Mouse (Mus musculus): ENCODE data around the gene Wnt9a. TPM values are rescaled to one million over a fixed set of nuclear protein-coding genes. Genes with fewer than 3 reads are reported as not detected.

Gene Wnt9a
- 7.3 and 8.1 TPM in 2 replicates for polyA plus RNA-seq (2016; fragmentation: Nextera tagmentation; extraction: Ambion mirVana)

DNA sequence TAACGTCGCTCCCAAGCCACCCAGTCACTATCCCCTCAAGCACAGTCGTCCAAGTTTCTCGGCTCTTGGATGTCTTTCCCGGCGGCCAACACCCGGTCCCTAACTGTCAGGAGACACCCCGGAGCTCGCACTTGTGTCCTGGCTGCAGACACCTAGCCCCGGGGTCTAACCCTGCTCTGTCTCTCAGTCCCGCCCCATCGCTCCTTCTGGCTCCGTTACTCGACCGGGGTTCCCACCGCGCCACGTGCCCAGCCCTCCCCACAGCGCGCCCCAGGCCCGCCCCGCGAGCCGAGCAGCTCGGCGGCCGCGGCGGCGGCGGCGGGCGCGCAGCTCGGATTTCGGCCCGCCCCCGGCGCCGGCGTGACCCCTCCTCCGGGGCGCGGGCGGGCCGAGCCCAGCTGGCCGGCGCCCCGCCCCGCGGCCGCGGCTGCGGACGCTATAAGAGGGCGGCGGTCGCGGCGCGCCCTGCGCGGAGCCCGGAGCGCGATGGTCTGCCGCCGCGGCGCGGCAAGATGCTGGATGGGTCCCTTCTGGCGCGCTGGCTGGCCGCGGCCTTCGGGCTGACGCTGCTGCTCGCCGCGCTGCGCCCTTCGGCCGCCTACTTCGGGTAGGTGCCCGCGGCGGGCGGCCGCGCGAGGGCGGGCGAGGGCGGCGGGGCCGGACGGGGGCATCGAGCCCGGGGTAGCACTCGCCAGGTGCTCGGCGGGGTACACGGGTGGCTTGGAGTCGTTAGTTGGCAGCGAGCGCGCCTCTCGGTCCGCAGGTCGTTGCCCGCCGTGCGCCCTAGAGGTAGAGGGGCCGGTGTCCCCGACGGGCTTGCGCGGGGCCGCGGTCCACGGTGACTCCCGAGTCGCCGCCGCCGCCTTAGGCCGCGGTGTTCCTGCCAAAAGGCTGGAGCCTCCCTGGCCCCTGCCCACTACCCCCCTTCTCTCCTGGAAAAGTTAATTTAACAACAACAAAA, at the start of gene Wnt9a:
Wnt9a (plus strand) TSS at position 468 of the 961 bp plus-strand sequence.
- peak; percentile 61 for ATAC-seq (ENCODE audit: low FRiP score, low read depth)
- H3K9ac ChIP-seq (replicated peaks), result peak within 1 kb of the TSS; percentile 45
- no peaks in the 10 kb centered on the region for H3K9me3 ChIP-seq
- peaks cover 92% of the 10 kb centered on the region for H3K27me3 ChIP-seq
- H3K27ac ChIP-seq (replicated peaks), result no peak within 1 kb of the TSS
- WGBS, result under 1% methylated on average over 107 of the region's 128 CpGs
- H3K4me1 ChIP-seq, result peaks cover 45% of the 10 kb centered on the region
- peak within 1 kb of the TSS; percentile 52 for H3K4me3 ChIP-seq
- no peaks in the 10 kb centered on the region for H3K36me3 ChIP-seq
- peak within 1 kb of the TSS; percentile 69 for H3K4me2 ChIP-seq (replicated peaks)

DNA sequence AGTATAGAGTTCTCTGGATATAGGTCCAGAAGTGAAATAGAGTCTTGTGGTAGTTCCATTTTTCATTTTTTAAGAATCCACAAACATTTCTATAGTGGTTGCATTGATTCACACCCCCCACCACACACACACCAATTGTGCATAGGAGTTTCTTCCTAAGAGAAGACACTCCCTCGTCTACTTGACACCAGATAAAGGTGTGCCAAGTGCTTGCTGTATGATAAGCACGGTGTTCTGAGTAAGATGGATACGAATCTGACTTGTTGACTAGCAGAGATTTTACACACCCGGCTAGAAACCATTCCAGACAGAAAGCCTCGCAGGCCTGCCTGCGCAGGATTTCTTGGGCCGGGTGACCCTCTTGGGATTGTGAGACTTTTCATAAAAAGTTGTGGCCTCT, 47.1 kb upstream of the Wnt9a start:
- ATAC-seq (ENCODE audit: low FRiP score, low read depth), result no peak

DNA sequence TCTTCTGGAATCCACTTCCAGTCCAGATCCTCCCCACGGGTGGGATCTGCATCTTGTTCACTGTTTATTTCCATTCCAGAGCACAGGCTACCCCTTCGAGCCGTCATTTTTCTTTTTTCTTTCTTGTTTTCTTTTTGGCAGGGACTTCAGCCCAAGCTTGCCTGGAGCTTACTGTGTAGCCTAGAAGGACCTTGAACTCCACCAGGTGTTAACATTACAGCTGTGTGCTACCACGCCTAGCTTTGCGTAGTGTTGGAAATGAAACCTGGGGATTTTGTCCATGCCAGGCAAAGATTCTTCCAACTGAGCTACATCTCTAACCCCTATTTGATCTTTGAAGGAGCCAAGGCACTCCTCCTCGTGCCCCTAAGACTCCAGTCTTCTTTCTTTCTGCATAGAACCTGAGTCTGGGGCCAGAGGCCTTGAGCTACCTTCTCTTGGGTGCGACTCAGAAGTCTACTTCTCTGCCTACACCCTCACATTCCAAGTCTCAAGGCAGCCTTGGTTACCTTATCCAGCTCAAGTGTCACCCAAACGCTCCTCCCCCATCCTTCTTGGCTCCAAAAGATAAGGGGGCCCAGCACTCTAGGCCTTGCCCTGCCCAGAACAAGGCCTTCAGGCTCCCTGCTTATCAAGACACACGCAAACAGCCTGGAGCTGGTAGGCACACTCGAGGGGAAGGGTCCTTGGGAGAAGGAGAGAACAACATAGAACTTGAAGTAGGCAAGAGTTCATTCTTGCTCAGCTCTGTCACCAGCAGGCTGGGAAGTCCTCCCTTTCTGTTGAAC, 45.8 kb upstream of the Wnt9a start:
- H3K9ac ChIP-seq (replicated peaks), result no peak overlapping the region
- no peak overlapping the region for H3K27ac ChIP-seq (replicated peaks)
- H3K4me1 ChIP-seq, result peaks cover 19% of the 10 kb centered on the region; the same call in 1 of the 2 replicates
- H3K36me3 ChIP-seq, result no peaks in the 10 kb centered on the region
- peaks cover 71% of the 10 kb centered on the region for H3K27me3 ChIP-seq
- 86% methylated on average over 10 of the region's 10 CpGs for WGBS
- H3K9me3 ChIP-seq, result no peaks in the 10 kb centered on the region
- H3K4me2 ChIP-seq (replicated peaks), result no peak overlapping the region
- no peak for ATAC-seq (ENCODE audit: low FRiP score, low read depth)
- no peak overlapping the region for H3K4me3 ChIP-seq

More for the DNA sequence above, 47.1 kb upstream of the Wnt9a start:
- Histone ChIP-seq H3K4me2 (replicated peaks) (no peak overlapping the region), H3K36me3 (no peaks in the 10 kb centered on the region), H3K27me3 (peaks cover 68% of the 10 kb centered on the region), H3K27ac (replicated peaks) (no peak overlapping the region), H3K9ac (replicated peaks) (no peak overlapping the region), H3K9me3 (no peaks in the 10 kb centered on the region), H3K4me3 (no peak overlapping the region), H3K4me1 (peaks cover 13% of the 10 kb centered on the region; the same call in 1 of the 2 replicates)
- WGBS, result 90% methylated on average over 7 of the region's 7 CpGs

DNA sequence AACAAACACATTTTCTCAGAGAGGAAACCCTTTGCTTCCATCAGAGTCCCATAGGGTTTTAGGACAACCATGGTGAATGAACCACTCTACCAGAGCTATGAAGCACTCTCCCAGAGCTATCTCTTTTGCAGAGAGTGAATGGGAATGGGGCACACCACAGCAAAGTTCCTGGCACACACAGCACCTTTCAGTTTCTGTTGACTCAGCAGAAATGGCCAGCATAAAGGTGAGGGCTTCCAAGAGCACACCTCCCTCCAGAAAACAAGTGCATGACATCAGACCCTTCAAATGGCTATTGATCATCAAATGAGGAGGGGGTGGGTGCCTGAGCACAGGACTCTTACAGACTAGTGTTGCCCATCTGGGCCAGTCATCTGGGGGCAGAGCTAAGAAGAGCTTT, 44.4 kb upstream of the Wnt9a start:
- peaks cover 77% of the 10 kb centered on the region for H3K27me3 ChIP-seq

DNA sequence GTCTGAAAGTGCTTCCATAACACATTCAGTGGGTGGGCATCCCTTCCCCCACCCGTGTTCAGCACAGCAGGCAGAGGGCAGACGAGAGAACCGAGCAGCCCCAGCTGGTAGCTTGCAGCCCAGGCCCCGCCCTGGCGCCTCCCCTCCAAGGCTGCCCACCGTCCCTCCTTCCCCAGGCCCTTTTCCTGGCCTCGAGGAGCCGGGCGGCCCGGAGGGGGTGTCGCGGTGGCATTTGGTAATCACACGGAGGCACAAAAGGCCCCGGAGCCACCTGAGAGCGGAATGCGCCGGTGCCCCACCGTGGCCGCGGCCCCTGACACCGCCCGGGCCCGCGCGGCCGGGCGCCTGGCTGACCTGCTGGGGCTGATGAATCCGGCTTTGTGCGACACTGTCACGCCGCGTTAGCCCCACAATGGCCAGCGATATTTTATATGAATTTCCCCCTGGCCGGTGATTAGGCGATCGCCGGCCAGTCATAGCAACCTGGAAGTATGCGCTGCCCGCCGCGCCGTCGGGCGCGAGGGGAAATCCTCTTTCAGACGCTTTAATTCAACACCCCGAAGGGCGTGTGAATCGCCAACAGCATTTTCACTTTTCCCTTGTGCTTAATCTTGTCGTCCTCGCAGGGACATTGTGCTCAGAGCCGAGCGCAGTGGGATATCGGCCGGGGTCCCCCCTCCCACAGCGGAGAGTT, 42.7 kb upstream of the Wnt9a start:
- Histone ChIP-seq H3K36me3 (no peaks in the 10 kb centered on the region), H3K4me2 (replicated peaks) (peak overlapping the region; percentile 63), H3K4me3 (peak overlapping the region; percentile 49), H3K9me3 (no peaks in the 10 kb centered on the region), H3K27ac (replicated peaks) (peak overlapping the region; percentile 61), H3K27me3 (peaks cover 84% of the 10 kb centered on the region), H3K9ac (replicated peaks) (peak overlapping the region; percentile 66), H3K4me1 (peaks cover 19% of the 10 kb centered on the region; the same call in 1 of the 2 replicates)
- under 1% methylated on average over 56 of the region's 56 CpGs for WGBS
- ATAC-seq (ENCODE audit: low FRiP score, low read depth), result peak; percentile 88

More for the DNA sequence above, 44.4 kb upstream of the Wnt9a start:
- Histone ChIP-seq H3K4me2 (replicated peaks) (no peak overlapping the region), H3K4me1 (peaks cover 19% of the 10 kb centered on the region; the same call in 1 of the 2 replicates), H3K9ac (replicated peaks) (no peak overlapping the region), H3K4me3 (no peak overlapping the region), H3K27ac (replicated peaks) (no peak overlapping the region), H3K9me3 (no peaks in the 10 kb centered on the region), H3K36me3 (no peaks in the 10 kb centered on the region)
- ATAC-seq (ENCODE audit: low FRiP score, low read depth), result no peak

DNA sequence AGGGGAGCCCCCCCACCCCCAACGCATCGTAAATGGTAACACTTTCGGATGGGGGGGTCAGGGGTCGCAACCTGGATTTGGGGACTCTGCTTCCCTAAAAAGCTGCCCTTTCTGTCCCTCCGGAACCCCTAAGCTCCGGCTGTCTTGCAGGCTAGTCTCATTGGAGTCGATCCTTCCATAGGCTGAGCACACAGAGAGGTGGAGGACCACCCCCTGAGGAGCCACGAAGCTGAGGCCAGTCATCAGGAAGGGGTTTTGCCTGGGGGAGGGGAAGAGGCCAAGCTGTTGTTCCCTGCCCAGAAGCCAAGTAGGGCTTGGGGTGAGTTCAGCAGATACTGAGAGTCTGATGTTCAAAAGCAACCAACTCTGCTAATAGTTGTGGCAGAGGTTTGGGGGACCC, 42.1 kb upstream of the Wnt9a start:
- WGBS, result 1% methylated on average over 8 of the region's 8 CpGs
- H3K27ac ChIP-seq (replicated peaks), result peak overlapping the region; percentile 61
- ATAC-seq (ENCODE audit: low FRiP score, low read depth), result peak; percentile 65
- peaks cover 87% of the 10 kb centered on the region for H3K27me3 ChIP-seq
- H3K9me3 ChIP-seq, result 0 out of 2 replicates have a peak, but pooled peaks cover 2% of the 10 kb centered on the region
- no peaks in the 10 kb centered on the region for H3K36me3 ChIP-seq
- peak overlapping the region; percentile 63 for H3K4me2 ChIP-seq (replicated peaks)
- peaks cover 19% of the 10 kb centered on the region; the same call in 1 of the 2 replicates for H3K4me1 ChIP-seq
- H3K4me3 ChIP-seq, result peak overlapping the region; percentile 49
- peak overlapping the region; percentile 66; the same call in 1 of the 2 replicates for H3K9ac ChIP-seq (replicated peaks)

DNA sequence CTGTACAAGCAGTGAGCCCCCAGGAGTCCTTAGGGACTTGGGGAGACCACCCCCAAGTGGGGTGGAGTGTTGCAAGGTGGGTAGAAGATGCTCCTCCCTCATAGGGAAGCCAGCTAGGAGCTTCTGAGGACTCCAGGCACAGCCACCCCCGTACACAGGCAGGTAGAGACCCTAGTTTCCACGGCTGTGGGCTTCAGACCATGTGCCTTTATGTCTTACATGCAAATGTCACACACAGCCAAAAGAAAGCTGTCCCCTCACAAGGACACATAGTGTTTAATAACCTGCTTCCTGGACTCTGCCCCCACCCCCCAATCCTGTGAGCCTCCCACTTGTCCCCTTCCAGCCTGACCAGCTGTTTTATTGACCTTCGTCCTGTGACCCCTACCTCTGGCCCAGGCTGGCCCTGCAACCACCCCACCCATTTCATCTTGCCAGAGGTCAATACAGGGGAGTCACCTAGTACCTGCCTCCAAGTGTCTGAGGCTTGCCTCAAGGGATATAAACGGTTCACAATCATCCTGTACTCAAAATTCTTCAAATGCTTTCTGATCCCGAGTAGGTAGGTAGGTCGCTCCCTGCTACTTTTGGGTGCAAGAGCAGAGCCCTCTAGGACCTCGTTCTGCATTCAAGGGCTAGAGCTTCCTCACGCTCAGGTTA, 41.4 kb upstream of the Wnt9a start:
- H3K9me3 ChIP-seq, result 0 out of 2 replicates have a peak, but pooled peaks cover 3% of the 10 kb centered on the region
- H3K9ac ChIP-seq (replicated peaks), result no peak overlapping the region
- WGBS, result 54% methylated on average over 8 of the region's 8 CpGs
- no peak for ATAC-seq (ENCODE audit: low FRiP score, low read depth)
- H3K4me3 ChIP-seq, result no peak overlapping the region
- H3K27ac ChIP-seq (replicated peaks), result 0 out of 2 replicates have a peak overlapping the region, but pooled peaks have one; percentile 16
- no peaks in the 10 kb centered on the region for H3K36me3 ChIP-seq
- H3K27me3 ChIP-seq, result peaks cover 85% of the 10 kb centered on the region
- H3K4me2 ChIP-seq (replicated peaks), result no peak overlapping the region
- H3K4me1 ChIP-seq, result peaks cover 19% of the 10 kb centered on the region; the same call in 1 of the 2 replicates

DNA sequence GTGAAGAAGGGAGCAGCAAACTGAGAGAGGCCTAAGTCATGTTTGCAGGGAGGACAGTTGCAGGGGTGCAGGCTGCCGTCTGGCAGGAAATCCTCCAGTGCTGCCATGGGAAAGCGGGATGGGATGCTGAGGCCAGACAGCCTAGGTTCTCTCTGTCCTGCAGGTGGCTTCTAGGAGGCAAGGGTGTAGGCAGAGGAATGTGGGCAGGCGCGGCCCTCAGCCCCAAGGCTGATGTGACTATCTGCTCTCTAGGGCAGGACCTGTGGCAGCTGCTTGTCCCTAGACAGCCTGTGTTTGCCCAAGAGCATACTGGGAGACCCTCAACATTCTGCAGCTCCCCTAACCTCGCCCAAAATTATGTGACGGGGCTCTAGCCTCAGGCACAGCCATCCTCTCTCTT, 40.0 kb upstream of the Wnt9a start:
- Histone ChIP-seq H3K27ac (replicated peaks) (no peak overlapping the region), H3K4me3 (no peak overlapping the region), H3K9me3 (0 out of 2 replicates have a peak, but pooled peaks cover 3% of the 10 kb centered on the region), H3K27me3 (peaks cover 78% of the 10 kb centered on the region), H3K9ac (replicated peaks) (no peak overlapping the region), H3K4me1 (peaks cover 19% of the 10 kb centered on the region; the same call in 1 of the 2 replicates), H3K4me2 (replicated peaks) (no peak overlapping the region), H3K36me3 (no peaks in the 10 kb centered on the region)
- ATAC-seq (ENCODE audit: low FRiP score, low read depth), result no peak
- WGBS, result 17% methylated on average over 6 of the region's 6 CpGs

DNA sequence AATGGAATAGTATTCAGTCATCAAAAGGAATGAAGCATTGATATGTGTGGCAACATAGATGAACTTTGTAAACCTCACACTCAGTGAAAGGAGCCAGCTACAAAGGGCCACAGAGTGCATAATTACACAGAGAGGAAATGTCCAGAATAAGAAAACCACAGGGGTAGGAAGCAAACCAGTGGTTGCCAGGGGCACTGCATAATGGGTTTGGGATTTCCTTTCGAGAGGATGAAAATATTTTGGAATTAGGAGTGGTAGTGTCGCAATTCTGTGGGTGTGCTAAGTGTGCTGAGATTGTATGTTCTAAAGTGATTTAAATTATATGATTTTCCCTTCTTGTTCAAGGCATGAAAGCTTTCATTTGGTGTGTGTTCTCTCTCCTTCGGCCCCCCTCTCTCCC, 32.5 kb upstream of the Wnt9a start:
- no peaks in the 10 kb centered on the region for H3K4me1 ChIP-seq
- H3K4me2 ChIP-seq (replicated peaks), result no peak overlapping the region
- WGBS, result 66% methylated on average over 3 of the region's 3 CpGs
- H3K27ac ChIP-seq (replicated peaks), result no peak overlapping the region
- 0 out of 2 replicates have a peak, but pooled peaks cover 3% of the 10 kb centered on the region for H3K9me3 ChIP-seq
- no peak for ATAC-seq (ENCODE audit: low FRiP score, low read depth)
- H3K4me3 ChIP-seq, result no peak overlapping the region
- H3K9ac ChIP-seq (replicated peaks), result no peak overlapping the region
- H3K27me3 ChIP-seq, result peaks cover 63% of the 10 kb centered on the region
- H3K36me3 ChIP-seq, result no peaks in the 10 kb centered on the region

DNA sequence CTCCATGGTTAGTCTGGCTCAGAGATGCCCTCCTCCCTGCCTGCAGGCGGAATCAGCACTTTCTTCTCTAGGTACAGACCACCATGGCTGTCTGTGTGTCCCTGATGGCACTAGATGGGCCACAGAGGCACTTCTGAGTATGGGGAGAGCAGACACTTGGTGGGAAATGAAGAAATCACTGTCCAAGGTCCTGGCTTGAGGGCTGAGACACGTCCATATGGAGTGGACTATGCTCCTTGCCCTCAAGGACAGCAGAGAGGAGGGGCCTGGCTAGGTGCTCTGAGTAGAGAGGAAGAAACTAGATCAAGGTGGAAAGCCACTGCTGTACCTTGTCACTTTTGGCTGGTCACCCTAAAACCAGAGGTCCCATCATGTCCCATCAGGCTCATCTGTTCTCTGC, 29.9 kb upstream of the Wnt9a start:
- no peaks in the 10 kb centered on the region for H3K36me3 ChIP-seq
- H3K9ac ChIP-seq (replicated peaks), result no peak overlapping the region
- peaks cover 73% of the 10 kb centered on the region for H3K27me3 ChIP-seq
- no peaks in the 10 kb centered on the region for H3K9me3 ChIP-seq
- no peak for ATAC-seq (ENCODE audit: low FRiP score, low read depth)
- no peaks in the 10 kb centered on the region for H3K4me1 ChIP-seq
- H3K27ac ChIP-seq (replicated peaks), result no peak overlapping the region
- H3K4me2 ChIP-seq (replicated peaks), result no peak overlapping the region
- WGBS, result 58% methylated on average over 2 of the region's 2 CpGs
- H3K4me3 ChIP-seq, result no peak overlapping the region

DNA sequence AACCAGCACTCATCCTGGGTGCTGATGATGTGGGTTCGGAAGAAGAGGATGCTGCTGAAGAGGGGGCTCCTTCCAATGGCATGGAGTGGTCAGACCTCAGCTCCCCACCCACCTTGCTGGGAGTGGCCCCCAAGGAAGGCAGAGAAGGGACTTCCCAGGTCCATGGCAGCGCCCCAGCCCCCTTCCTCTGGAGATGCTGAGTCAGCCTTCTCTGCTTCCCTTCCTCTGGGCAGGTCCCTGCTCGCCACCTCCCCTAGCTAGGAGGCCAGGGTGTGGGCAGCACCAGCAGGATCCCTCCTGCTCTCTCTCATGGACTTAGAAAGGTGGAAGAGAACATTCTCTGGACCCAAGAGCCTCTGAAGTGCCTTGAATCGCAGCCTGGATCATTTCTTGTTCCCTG, 28.7 kb upstream of the Wnt9a start:
- Histone ChIP-seq H3K4me3 (no peak overlapping the region), H3K36me3 (no peaks in the 10 kb centered on the region), H3K27ac (replicated peaks) (no peak overlapping the region), H3K27me3 (peaks cover 73% of the 10 kb centered on the region), H3K9ac (replicated peaks) (no peak overlapping the region), H3K9me3 (no peaks in the 10 kb centered on the region), H3K4me1 (no peaks in the 10 kb centered on the region), H3K4me2 (replicated peaks) (no peak overlapping the region)
- no peak for ATAC-seq (ENCODE audit: low FRiP score, low read depth)
- 69% methylated on average over 4 of the region's 4 CpGs for WGBS
